Mouse (Mus musculus) regulatory T cell (primary cell): ENCODE data around the gene Shroom3.

Experiments
- in situ Hi-C: fragments of 300-600 bp; cut with MboI, MseI; formaldehyde crosslinking; loops from one replicate; pipeline ENCODE4 v1.15.1; 2025; ENCODE audit warnings: high pct_unique_total_duplicates

Shroom3 gene

GRCm38 (mm10) chr5:92804379-92804778 lies 121.1 kb downstream of the Shroom3 start:
- in situ Hi-C loops, result no loop called here

GRCm38 (mm10) chr5:92808503-92809415 lies 125.5 kb downstream of the Shroom3 start:
- in situ Hi-C loops, result no loop called here

GRCm38 (mm10) chr5:92809416-92809750 lies 126.1 kb downstream of the Shroom3 start:
- in situ Hi-C loops, result no loop called here

GRCm38 (mm10) chr5:92810922-92811533 lies 127.8 kb downstream of the Shroom3 start:
- in situ Hi-C loops, result no loop called here

GRCm38 (mm10) chr5:92811761-92812160 lies 128.5 kb downstream of the Shroom3 start:
- in situ Hi-C loops, result no loop called here

GRCm38 (mm10) chr5:92812936-92813335 lies 129.7 kb downstream of the Shroom3 start:
- in situ Hi-C loops, result no loop called here

GRCm38 (mm10) chr5:92813562-92813961 lies 130.3 kb downstream of the Shroom3 start:
- in situ Hi-C loops, result no loop called here

- in situ Hi-C loops, result no loop called here
These were observed 131.4 kb downstream of the Shroom3 start for GRCm38 (mm10) chr5:92814621-92815020.

GRCm38 (mm10) chr5:92817122-92817822 lies 134.0 kb downstream of the Shroom3 start:
- in situ Hi-C loops, result no loop called here

GRCm38 (mm10) chr5:92821370-92821769 lies 138.1 kb downstream of the Shroom3 start:
- in situ Hi-C loops, result no loop called here

- in situ Hi-C loops, result no loop called here
These were observed 140.3 kb downstream of the Shroom3 start for GRCm38 (mm10) chr5:92823495-92823894.

GRCm38 (mm10) chr5:92824304-92825009 lies 141.2 kb downstream of the Shroom3 start:
- in situ Hi-C loops, result loop anchor here (5.0 kb wide), 1 partner anchor 62 kb away; no protein-coding TSS in a partner anchor

GRCm38 (mm10) chr5:92830391-92830790 lies 147.2 kb downstream of the Shroom3 start:
- in situ Hi-C loops, result no loop called here

GRCm38 (mm10) chr5:92834513-92834912 lies 151.3 kb downstream of the Shroom3 start:
- in situ Hi-C loops, result no loop called here

- in situ Hi-C loops, result no loop called here
These were observed 154.1 kb downstream of the Shroom3 start for GRCm38 (mm10) chr5:92837311-92837710.

GRCm38 (mm10) chr5:92838351-92838784 lies 155.1 kb downstream of the Shroom3 start:
- in situ Hi-C loops, result no loop called here

GRCm38 (mm10) chr5:92839314-92839713 lies 156.1 kb downstream of the Shroom3 start:
- in situ Hi-C loops, result no loop called here

GRCm38 (mm10) chr5:92841474-92841873 lies 158.2 kb downstream of the Shroom3 start:
- in situ Hi-C loops, result no loop called here

- in situ Hi-C loops, result no loop called here
These were observed 159.2 kb downstream of the Shroom3 start for GRCm38 (mm10) chr5:92842417-92842816.

GRCm38 (mm10) chr5:92842881-92843280 lies 159.6 kb downstream of the Shroom3 start:
- in situ Hi-C loops, result no loop called here
